Mouse (Mus musculus) olfactory bulb, adult 2 months (tissue): ENCODE measurements around the gene Col5a3. TPM values are rescaled to one million over a fixed set of nuclear protein-coding genes. Genes with fewer than 3 reads are reported as not detected.

Experiments used
- H3K27ac ChIP-seq: fragments of 200-500 bp; 2 replicates; pipeline ENCODE4 v1.5.1; 2012; ENCODE audit warnings: low read depth, low read length; ENCODE audit not compliant: insufficient read depth
- H3K4me1 ChIP-seq: fragments of 200-500 bp; 2 replicates; pipeline ENCODE4 v1.6.1; 2012; ENCODE audit warnings: low read length; ENCODE audit not compliant: control insufficient read depth, insufficient read depth
- H3K4me3 ChIP-seq: fragments of 200-500 bp; 2 replicates; pipeline ENCODE4 v1.5.1; 2012; ENCODE audit warnings: mild to moderate bottlenecking, low read depth, low read length, moderate library complexity; ENCODE audit not compliant: insufficient read depth
- CTCF ChIP-seq: fragments of 200-500 bp; IDR thresholded peaks from 2 replicates; pipeline ENCODE4 v1.5.1; 2012; ENCODE audit warnings: low read depth, mild to moderate bottlenecking, low read length, moderate library complexity; ENCODE audit not compliant: insufficient read depth
- POLR2A ChIP-seq: fragments of 200-500 bp; IDR thresholded peaks from 2 replicates; pipeline ENCODE4 v1.6.1; 2012; ENCODE audit warnings: mild to moderate bottlenecking, low read depth, low read length, moderate library complexity; ENCODE audit not compliant: insufficient read depth
- WGBS: fragments of 180-500 bp; shearing (Covaris S2); methylation state at CpG from one replicate; pipeline ENCODE4 v1.1.7; 2018; 5-methylcytosine and 5-hydroxymethylcytosine counted together
- polyA plus RNA-seq: library from polyadenylated mRNA; stranded (reverse); fragments of >200 nt; gene quantifications from 2 replicates; pipeline ENCODE4 v1.2.4, GENCODE M21; 2012; ENCODE audit warnings: low replicate concordance; ENCODE audit not compliant: missing spikeins, insufficient read depth, insufficient read length

Col5a3 gene
- polyA plus RNA-seq, 1 experiment = not detected

DNA sequence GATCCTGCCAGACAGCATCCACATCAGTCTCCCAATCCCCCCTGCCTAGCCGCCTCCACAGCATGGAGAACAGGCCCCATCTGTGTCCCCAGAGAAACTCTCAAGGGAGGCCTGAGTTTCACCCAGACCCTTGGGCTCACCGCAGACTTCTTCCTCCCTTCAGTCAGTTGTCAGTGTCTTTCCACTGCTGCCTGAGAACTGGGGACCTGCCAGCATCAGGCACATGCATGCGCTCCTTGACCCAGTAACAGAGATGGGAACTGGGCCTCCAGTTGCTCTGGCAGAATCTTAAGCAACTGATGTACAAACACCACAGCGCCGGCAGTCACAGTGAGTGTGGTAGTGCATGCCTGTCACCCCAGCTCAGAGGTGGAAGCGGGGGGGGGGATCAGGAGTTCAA, 56.0 kb downstream of the Col5a3 start:
- WGBS = 88% methylated on average over 6 of the region's 6 CpGs
- no peak overlapping the region for H3K27ac ChIP-seq
- TF ChIP-seq POLR2A (no peak), CTCF (no peak)
- peaks cover 7% of the 10 kb centered on the region for H3K4me1 ChIP-seq
- no peak overlapping the region for H3K4me3 ChIP-seq

DNA sequence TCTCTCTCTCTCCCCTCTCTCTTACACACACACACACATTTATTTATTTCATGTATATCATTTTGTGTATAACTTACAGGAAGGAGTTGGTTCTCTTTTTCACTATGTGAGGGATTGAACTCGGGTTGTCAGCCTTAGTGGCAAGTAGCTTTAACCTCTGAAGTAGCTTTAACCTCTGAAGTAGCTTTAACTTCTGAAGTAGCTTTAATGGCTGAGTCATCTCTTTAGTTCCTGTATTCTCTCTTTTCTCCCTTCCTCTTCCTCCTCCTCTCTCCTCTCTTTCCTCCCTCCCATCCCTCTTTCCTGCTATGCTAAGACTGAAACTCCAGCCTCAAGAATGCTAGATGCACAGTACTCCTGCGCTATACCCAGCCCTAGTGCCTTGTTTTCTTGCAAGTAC, 56.6 kb downstream of the Col5a3 start:
- H3K27ac ChIP-seq = no peak overlapping the region
- WGBS = 81% methylated on average over 2 of the region's 2 CpGs
- H3K4me1 ChIP-seq = peaks cover 7% of the 10 kb centered on the region
- TF ChIP-seq CTCF = no peak
- no peak for TF ChIP-seq POLR2A
- no peak overlapping the region for H3K4me3 ChIP-seq

DNA sequence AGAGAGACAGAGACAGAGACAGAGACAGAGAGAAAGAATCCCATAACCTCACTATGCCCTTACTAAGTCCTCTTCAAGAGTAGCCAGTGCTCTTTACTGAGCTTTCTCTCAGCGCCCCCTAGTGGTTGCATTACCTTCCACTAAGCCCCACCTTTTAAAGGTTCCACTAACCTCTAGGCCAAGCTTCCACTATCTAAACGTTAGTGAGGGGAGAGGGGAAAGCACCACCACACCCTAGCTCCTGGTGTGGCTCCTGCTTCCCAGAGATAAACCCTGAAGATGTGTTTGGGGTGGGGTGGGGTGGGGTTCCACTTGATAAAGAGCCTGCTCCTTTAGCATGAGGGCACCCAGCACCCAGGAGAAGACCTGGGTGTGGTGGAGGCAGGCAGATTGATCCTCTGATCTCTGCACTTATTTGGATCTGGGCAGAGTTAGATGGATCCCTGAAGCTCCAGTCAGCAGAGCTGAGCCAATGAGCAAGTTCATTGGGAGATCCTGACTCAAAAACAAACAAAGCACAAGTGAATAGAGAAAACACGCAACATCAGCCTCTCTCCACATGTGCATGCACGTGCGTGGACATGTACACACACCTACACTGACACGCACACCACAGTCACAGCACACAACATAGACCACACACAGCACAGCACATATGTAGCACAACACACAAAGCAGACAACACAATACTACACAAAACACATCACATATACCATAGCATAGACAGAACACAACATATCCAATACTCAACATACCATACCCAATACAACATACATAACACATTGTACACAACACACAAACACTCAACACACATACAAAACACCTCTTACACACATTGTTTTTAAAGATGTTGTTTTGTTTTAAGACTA, 57.5 kb downstream of the Col5a3 start:
- 64% methylated on average over 6 of the region's 6 CpGs for WGBS
- no peak overlapping the region for H3K4me3 ChIP-seq
- peaks cover 7% of the 10 kb centered on the region for H3K4me1 ChIP-seq
- no peak for TF ChIP-seq POLR2A
- TF ChIP-seq CTCF = no peak
- H3K27ac ChIP-seq = no peak overlapping the region

DNA sequence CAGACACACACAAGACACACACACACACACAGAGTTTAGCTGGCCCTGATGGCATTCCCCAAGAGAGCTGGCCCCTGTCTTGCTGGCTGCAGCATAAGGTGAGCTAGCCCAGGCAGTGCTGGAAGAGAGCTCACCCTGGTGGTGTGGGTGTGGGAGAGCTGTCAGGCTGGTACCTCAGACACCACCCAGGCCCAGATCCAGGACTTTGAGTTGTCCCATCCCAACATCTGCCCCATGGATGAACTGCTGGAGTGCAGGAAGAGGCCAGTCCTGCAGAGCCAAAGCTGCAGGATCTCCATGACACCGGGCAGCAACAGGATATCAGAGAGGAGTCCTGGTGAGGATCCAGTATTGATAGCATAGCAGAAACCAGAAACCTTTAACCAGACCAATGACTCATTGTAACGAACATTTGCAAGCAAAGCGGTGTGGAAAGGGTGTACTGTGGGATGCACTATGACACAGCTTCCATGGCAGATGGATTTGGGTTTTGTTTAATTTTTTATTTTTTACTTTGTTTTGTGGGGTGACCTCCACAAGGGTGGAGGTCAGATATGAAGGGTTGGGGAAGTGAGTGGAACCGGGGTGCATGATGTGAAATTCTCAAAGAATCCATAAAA, 58.7 kb downstream of the Col5a3 start:
- TF ChIP-seq POLR2A (no peak), CTCF (no peak)
- Histone ChIP-seq H3K4me3 (no peak overlapping the region), H3K27ac (no peak overlapping the region), H3K4me1 (peaks cover 3% of the 10 kb centered on the region; the same call in 1 of the 2 replicates)
- WGBS = 87% methylated on average over 4 of the region's 4 CpGs

DNA sequence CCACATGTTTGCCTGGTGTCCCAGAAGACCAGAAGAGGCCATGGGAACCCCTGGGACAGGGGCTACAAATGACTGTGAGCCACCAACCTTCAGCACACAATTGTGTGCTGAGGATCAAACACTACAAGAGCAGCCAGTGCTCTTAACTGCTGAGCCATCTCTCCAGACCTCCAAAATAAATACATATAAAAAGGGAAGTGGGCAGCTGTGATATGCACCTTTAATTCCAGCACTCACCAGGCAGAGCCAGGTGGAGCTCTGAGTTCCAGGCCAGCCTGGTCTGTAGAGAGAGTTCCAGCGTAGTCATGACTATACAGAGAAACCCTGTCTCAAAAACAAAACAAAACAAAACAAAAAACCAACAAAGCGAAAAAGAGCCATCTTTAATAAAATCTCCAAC, 60.5 kb downstream of the Col5a3 start:
- no peak overlapping the region for H3K4me3 ChIP-seq
- no peak overlapping the region for H3K27ac ChIP-seq
- WGBS = 96% methylated on average over 2 of the region's 2 CpGs
- no peak for TF ChIP-seq CTCF
- TF ChIP-seq POLR2A = no peak
- no peaks in the 10 kb centered on the region for H3K4me1 ChIP-seq

DNA sequence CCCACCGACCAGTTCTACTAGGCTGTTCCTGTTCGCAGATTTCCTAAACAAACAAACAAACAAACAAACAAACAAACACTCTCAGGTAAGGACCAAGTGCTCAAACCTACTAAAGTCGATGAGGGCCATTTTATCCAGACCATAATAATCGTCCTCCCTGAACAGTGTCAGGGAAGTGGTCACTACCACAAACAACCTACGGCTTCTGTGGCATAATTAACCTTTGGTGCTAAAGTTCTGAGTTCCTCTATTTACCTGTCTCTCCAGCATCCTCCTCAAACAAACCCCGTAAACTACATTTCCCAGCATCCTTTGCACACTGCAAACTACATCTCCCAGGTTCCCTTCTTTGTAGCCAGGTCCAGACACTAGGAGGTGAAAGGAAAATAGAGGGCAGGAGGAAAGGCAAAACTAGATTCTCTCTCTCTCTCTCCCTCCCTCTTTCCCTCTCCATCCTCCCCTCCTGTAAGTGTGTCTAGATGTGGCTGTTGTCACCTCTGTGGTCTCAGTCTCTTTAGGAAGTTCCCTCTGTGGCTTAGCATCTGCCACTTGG, 63.3 kb downstream of the Col5a3 start:
- Histone ChIP-seq H3K4me1 (no peaks in the 10 kb centered on the region), H3K4me3 (no peak overlapping the region), H3K27ac (no peak overlapping the region)
- TF ChIP-seq POLR2A (no peak), CTCF (no peak)
- WGBS = 70% methylated on average over 6 of the region's 6 CpGs

DNA sequence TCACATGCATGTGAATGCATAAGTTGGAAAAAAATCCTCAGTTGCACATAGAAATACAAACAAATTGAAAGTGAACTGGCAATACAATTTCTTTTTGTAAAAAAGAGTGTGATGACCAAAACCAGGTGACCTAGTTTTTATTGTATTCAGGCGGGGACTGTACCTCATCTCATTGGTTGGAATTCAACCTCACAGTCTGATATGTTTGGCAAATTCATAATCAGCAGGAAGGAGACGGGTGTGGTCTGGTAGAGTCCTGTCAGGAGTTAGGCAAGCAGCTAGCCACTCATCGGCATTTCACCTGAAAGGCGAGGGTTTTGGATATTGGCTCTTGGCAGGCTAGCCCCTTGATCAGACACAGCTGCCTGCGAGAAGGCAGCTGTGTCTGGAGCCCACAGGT, 65.7 kb downstream of the Col5a3 start:
- H3K4me3 ChIP-seq = no peak overlapping the region
- 86% methylated on average over 5 of the region's 5 CpGs for WGBS
- H3K4me1 ChIP-seq = peaks cover 6% of the 10 kb centered on the region
- no peak overlapping the region for H3K27ac ChIP-seq
- no peak for TF ChIP-seq CTCF
- no peak for TF ChIP-seq POLR2A

DNA sequence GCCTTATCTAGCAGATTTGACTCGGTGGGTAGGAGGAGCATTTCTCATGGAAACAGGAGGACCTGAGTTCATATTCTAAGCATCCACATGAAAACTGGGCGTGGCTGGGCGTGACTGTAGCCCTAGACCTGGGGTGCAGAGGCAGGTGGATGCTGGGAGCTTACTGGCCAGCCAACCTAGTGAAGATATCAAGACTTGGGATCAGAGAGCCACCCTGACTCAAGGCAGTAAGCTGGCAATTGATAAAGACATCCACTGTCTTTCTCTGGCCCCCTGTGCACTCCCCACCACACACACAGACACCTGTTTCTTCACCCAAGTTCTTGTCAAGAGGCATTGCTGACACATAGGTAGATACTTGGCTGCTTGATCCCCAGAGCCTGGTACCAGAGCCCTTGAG, 66.3 kb downstream of the Col5a3 start:
- Histone ChIP-seq H3K4me1 (peaks cover 6% of the 10 kb centered on the region), H3K27ac (no peak overlapping the region), H3K4me3 (no peak overlapping the region)
- no peak for TF ChIP-seq CTCF
- no peak for TF ChIP-seq POLR2A
- 88% methylated on average over 3 of the region's 3 CpGs for WGBS

DNA sequence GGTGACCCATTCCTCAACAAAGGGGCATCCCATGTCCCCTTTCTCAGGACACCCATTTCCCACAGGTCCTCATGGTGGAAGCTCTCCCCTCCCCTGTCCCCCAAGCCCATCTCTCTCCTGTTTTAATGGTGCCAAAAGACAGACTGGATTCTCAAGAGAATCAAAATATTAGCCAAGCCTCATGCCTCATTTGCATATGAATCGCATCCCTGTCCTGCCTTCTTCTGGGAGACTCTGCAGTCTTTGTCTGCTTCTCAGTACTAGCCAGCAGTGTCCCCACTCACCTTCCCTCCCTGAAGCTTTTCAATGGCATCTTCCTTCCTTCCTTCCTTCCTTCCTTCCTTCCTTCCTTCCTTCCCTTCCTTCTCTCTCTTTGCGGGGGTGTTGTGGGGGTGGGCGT, 67.2 kb downstream of the Col5a3 start:
- no peak for TF ChIP-seq POLR2A
- no peak for TF ChIP-seq CTCF
- H3K4me1 ChIP-seq = peaks cover 6% of the 10 kb centered on the region
- no peak overlapping the region for H3K4me3 ChIP-seq
- 8% methylated on average over 3 of the region's 3 CpGs for WGBS
- H3K27ac ChIP-seq = no peak overlapping the region
